Mouse (Mus musculus): ENCODE data around the gene Ifitm2.

The Ifitm2 gene

GRCm38 (mm10) chr7:140967862-140968591 lies 12.2 kb upstream of the Ifitm2 start:
- in situ Hi-C loops (cut with MboI): no loop called here

- in situ Hi-C loops (cut with MboI): no loop called here
Measured at GRCm38 (mm10) chr7:140966921-140967320, 11.1 kb upstream of the Ifitm2 start, which contains the start of gene Ifitm1. Gene Ifitm1, plus strand, starts transcription at chr7:140967221.

GRCm38 (mm10) chr7:140962733-140963132 lies 6.9 kb upstream of the Ifitm2 start:
- in situ Hi-C loops (cut with MboI): no loop called here

- in situ Hi-C loops (cut with MboI): no loop called here
Measured at GRCm38 (mm10) chr7:140961416-140961815, 5.6 kb upstream of the Ifitm2 start.

- in situ Hi-C loops (cut with MboI): no loop called here
Measured at GRCm38 (mm10) chr7:140960026-140960425, 4.2 kb upstream of the Ifitm2 start.

GRCm38 (mm10) chr7:140959181-140959901 lies 3.6 kb upstream of the Ifitm2 start:
- in situ Hi-C loops (cut with MboI): no loop called here

GRCm38 (mm10) chr7:140956556-140956869 lies 726 bp upstream of the Ifitm2 start:
- in situ Hi-C loops (cut with MboI): no loop called here

- in situ Hi-C loops (cut with MboI): no loop called here
Measured at GRCm38 (mm10) chr7:140955342-140955741, 445 bp downstream of the Ifitm2 start.

GRCm38 (mm10) chr7:140954733-140955071 lies 1.1 kb downstream of the Ifitm2 start:
- in situ Hi-C loops (cut with MboI): no loop called here

- in situ Hi-C loops (cut with MboI): no loop called here
Measured at GRCm38 (mm10) chr7:140953800-140954732, 1.7 kb downstream of the Ifitm2 start.

GRCm38 (mm10) chr7:140953133-140953532 lies 2.7 kb downstream of the Ifitm2 start:
- in situ Hi-C loops (cut with MboI): no loop called here

- in situ Hi-C loops (cut with MboI): no loop called here
Measured at GRCm38 (mm10) chr7:140952441-140952840, 3.3 kb downstream of the Ifitm2 start.

- in situ Hi-C loops (cut with MboI): no loop called here
Measured at GRCm38 (mm10) chr7:140951765-140952164, 4.0 kb downstream of the Ifitm2 start.

GRCm38 (mm10) chr7:140951051-140951450 lies 4.7 kb downstream of the Ifitm2 start:
- in situ Hi-C loops (cut with MboI): no loop called here

GRCm38 (mm10) chr7:140949824-140950530 lies 5.8 kb downstream of the Ifitm2 start, which contains the start of gene Ifitm5:
Gene Ifitm5, minus strand, starts transcription at chr7:140950291.
- in situ Hi-C loops (cut with MboI): no loop called here

- in situ Hi-C loops (cut with MboI): no loop called here
Measured at GRCm38 (mm10) chr7:140949255-140949654, 6.5 kb downstream of the Ifitm2 start.

GRCm38 (mm10) chr7:140948161-140948560 lies 7.6 kb downstream of the Ifitm2 start:
- in situ Hi-C loops (cut with MboI): no loop called here

GRCm38 (mm10) chr7:140946980-140947379 lies 8.8 kb downstream of the Ifitm2 start:
- in situ Hi-C loops (cut with MboI): no loop called here

GRCm38 (mm10) chr7:140946311-140946710 lies 9.5 kb downstream of the Ifitm2 start:
- in situ Hi-C loops (cut with MboI): no loop called here

- in situ Hi-C loops (cut with MboI): no loop called here
Measured at GRCm38 (mm10) chr7:140945247-140945646, 10.5 kb downstream of the Ifitm2 start.

- in situ Hi-C loops (cut with MboI): no loop called here
Measured at GRCm38 (mm10) chr7:140944236-140944635, 11.6 kb downstream of the Ifitm2 start.

GRCm38 (mm10) chr7:140943356-140943755 lies 12.4 kb downstream of the Ifitm2 start:
- in situ Hi-C loops (cut with MboI): no loop called here

All from mature B cell (primary cell).